Mouse (Mus musculus): ENCODE data around the gene A4gnt. TPM values are rescaled to one million over a fixed set of nuclear protein-coding genes. Genes with fewer than 3 reads are reported as not detected.
"Not testable (repeated sequence)": the region's sequence is repeated elsewhere in the genome, so short reads cannot be mapped to it uniquely, and the experiment has no call there.

The A4gnt gene
- polyA plus RNA-seq, 1 experiment from 2014 or later = not detected

GRCm38 (mm10) chr9:99591144-99591543 lies 21.2 kb upstream of the A4gnt start:
- ATAC-seq (ENCODE audit: low FRiP score, low TSS enrichment) (no peak), DNase-seq (no peak)
- H3K9me3 ChIP-seq (ENCODE audit: control insufficient read depth, low read length) = no peaks in the 10 kb centered on the region
- no peaks in the 10 kb centered on the region for H3K27me3 ChIP-seq (ENCODE audit: control insufficient read depth, insufficient read depth, low read length)
- H3K36me3 ChIP-seq (ENCODE audit: control insufficient read depth, insufficient read depth, low read length) = no peaks in the 10 kb centered on the region
- H3K4me3 ChIP-seq (replicated peaks; ENCODE audit: low read depth, low read length) = no peak overlapping the region
- no peak overlapping the region for H3K27ac ChIP-seq (replicated peaks; ENCODE audit: low read depth, low read length)
- no peak overlapping the region for H3K9ac ChIP-seq (replicated peaks; ENCODE audit: low read length)
- no peak overlapping the region for H3K4me2 ChIP-seq (ENCODE audit: low read length)
- WGBS = 76% methylated on average over 8 of the region's 8 CpGs
- no peaks in the 10 kb centered on the region for H3K4me1 ChIP-seq (ENCODE audit: control insufficient read depth, insufficient read depth, low read length)

GRCm38 (mm10) chr9:99599127-99599526 lies 13.2 kb upstream of the A4gnt start:
- DNase-seq; H3K4me1 ChIP-seq (ENCODE audit: control insufficient read depth, insufficient read depth, low read length): not testable (repeated sequence)
- WGBS = 91% methylated on average over 6 of the region's 6 CpGs

GRCm38 (mm10) chr9:99603566-99603965 lies 8.7 kb upstream of the A4gnt start:
- no peaks in the 10 kb centered on the region for H3K9me3 ChIP-seq (ENCODE audit: control insufficient read depth, low read length)
- H3K4me1 ChIP-seq (ENCODE audit: control insufficient read depth, insufficient read depth, low read length) = no peaks in the 10 kb centered on the region
- ATAC-seq (ENCODE audit: low FRiP score, low TSS enrichment) (no peak), DNase-seq (no peak)
- H3K27ac ChIP-seq (replicated peaks; ENCODE audit: low read depth, low read length) = no peak overlapping the region
- no peak overlapping the region for H3K4me3 ChIP-seq (replicated peaks; ENCODE audit: low read depth, low read length)
- no peak overlapping the region for H3K9ac ChIP-seq (replicated peaks; ENCODE audit: low read length)
- no peak overlapping the region for H3K4me2 ChIP-seq (ENCODE audit: low read length)
- WGBS = 77% methylated on average over 2 of the region's 2 CpGs
- H3K36me3 ChIP-seq (ENCODE audit: control insufficient read depth, insufficient read depth, low read length) = no peaks in the 10 kb centered on the region
- no peaks in the 10 kb centered on the region for H3K27me3 ChIP-seq (ENCODE audit: control insufficient read depth, insufficient read depth, low read length)

More at GRCm38 (mm10) chr9:99599127-99599526, 13.2 kb upstream of the A4gnt start:
- not testable (repeated sequence) for ATAC-seq (ENCODE audit: low FRiP score, low TSS enrichment); H3K36me3 ChIP-seq (ENCODE audit: control insufficient read depth, insufficient read depth, low read length); H3K4me2 ChIP-seq (ENCODE audit: low read length); H3K27ac ChIP-seq (replicated peaks; ENCODE audit: low read depth, low read length); H3K4me3 ChIP-seq (replicated peaks; ENCODE audit: low read depth, low read length); H3K9me3 ChIP-seq (ENCODE audit: control insufficient read depth, low read length); H3K9ac ChIP-seq (replicated peaks; ENCODE audit: low read length); H3K27me3 ChIP-seq (ENCODE audit: control insufficient read depth, insufficient read depth, low read length)

GRCm38 (mm10) chr9:99619688-99620087 lies 7.4 kb downstream of the A4gnt start:
- no peak overlapping the region for H3K9ac ChIP-seq (replicated peaks; ENCODE audit: low read length)
- H3K4me2 ChIP-seq (ENCODE audit: low read length) = no peak overlapping the region
- ATAC-seq (ENCODE audit: low FRiP score, low TSS enrichment) (no peak), DNase-seq (no peak)
- no peaks in the 10 kb centered on the region for H3K4me1 ChIP-seq (ENCODE audit: control insufficient read depth, insufficient read depth, low read length)
- 93% methylated on average over 8 of the region's 8 CpGs for WGBS
- no peaks in the 10 kb centered on the region for H3K27me3 ChIP-seq (ENCODE audit: control insufficient read depth, insufficient read depth, low read length)
- no peak overlapping the region for H3K27ac ChIP-seq (replicated peaks; ENCODE audit: low read depth, low read length)
- no peak overlapping the region for H3K4me3 ChIP-seq (replicated peaks; ENCODE audit: low read depth, low read length)
- H3K36me3 ChIP-seq (ENCODE audit: control insufficient read depth, insufficient read depth, low read length) = no peaks in the 10 kb centered on the region
- no peaks in the 10 kb centered on the region for H3K9me3 ChIP-seq (ENCODE audit: control insufficient read depth, low read length)

GRCm38 (mm10) chr9:99620196-99620595 lies 7.9 kb downstream of the A4gnt start:
- H3K4me1 ChIP-seq (ENCODE audit: control insufficient read depth, insufficient read depth, low read length) = no peaks in the 10 kb centered on the region
- DNase-seq (no peak), ATAC-seq (ENCODE audit: low FRiP score, low TSS enrichment) (no peak)
- H3K36me3 ChIP-seq (ENCODE audit: control insufficient read depth, insufficient read depth, low read length) = no peaks in the 10 kb centered on the region
- H3K27ac ChIP-seq (replicated peaks; ENCODE audit: low read depth, low read length) = no peak overlapping the region
- H3K9ac ChIP-seq (replicated peaks; ENCODE audit: low read length) = no peak overlapping the region
- H3K27me3 ChIP-seq (ENCODE audit: control insufficient read depth, insufficient read depth, low read length) = no peaks in the 10 kb centered on the region
- WGBS = 95% methylated on average over 11 of the region's 11 CpGs
- H3K4me2 ChIP-seq (ENCODE audit: low read length) = no peak overlapping the region
- H3K4me3 ChIP-seq (replicated peaks; ENCODE audit: low read depth, low read length) = no peak overlapping the region
- H3K9me3 ChIP-seq (ENCODE audit: control insufficient read depth, low read length) = no peaks in the 10 kb centered on the region

DNA sequence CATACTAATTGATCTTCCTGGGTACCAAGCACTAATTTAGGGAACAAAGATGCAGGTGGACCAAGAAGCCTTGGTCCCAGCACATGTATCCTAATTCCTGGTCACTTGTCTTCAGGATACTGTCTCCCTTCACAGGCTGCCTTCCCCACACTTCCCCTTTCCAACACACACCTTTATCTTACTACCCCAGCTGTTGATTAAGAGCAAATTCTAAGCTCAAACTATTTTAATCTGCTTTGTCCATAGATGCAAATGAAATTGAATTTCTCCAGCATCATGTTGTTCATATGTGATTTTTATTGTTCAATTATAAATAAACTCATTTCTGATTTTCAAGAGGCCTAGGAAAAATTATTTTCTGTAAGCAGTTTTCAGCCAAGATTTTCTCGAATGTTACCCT lies 9.7 kb downstream of the A4gnt start:
- Histone ChIP-seq H3K4me1 (ENCODE audit: control insufficient read depth, insufficient read depth, low read length) (no peaks in the 10 kb centered on the region), H3K36me3 (ENCODE audit: control insufficient read depth, insufficient read depth, low read length) (no peaks in the 10 kb centered on the region), H3K9me3 (ENCODE audit: control insufficient read depth, low read length) (no peaks in the 10 kb centered on the region), H3K27me3 (ENCODE audit: control insufficient read depth, insufficient read depth, low read length) (no peaks in the 10 kb centered on the region), H3K27ac (replicated peaks; ENCODE audit: low read depth, low read length) (no peak overlapping the region), H3K9ac (replicated peaks; ENCODE audit: low read length) (no peak overlapping the region), H3K4me3 (replicated peaks; ENCODE audit: low read depth, low read length) (no peak overlapping the region), H3K4me2 (ENCODE audit: low read length) (no peak overlapping the region)
- DNase-seq (no peak), ATAC-seq (ENCODE audit: low FRiP score, low TSS enrichment) (no peak)
- 95% methylated on average over 1 of the region's 1 CpGs for WGBS

- no peak for ATAC-seq (ENCODE audit: low FRiP score, low TSS enrichment)
- no peak for DNase-seq
- no peak overlapping the region for H3K4me2 ChIP-seq (ENCODE audit: low read length)
Measured at GRCm38 (mm10) chr9:99622966-99623365, 10.7 kb downstream of the A4gnt start.

GRCm38 (mm10) chr9:99624117-99624516 lies 11.8 kb downstream of the A4gnt start:
- H3K27ac ChIP-seq (replicated peaks; ENCODE audit: low read depth, low read length) = no peak overlapping the region
- H3K9ac ChIP-seq (replicated peaks; ENCODE audit: low read length) = no peak overlapping the region
- peaks cover 7% of the 10 kb centered on the region; the same call in 1 of the 2 replicates for H3K4me1 ChIP-seq (ENCODE audit: control insufficient read depth, insufficient read depth, low read length)
- no peaks in the 10 kb centered on the region for H3K27me3 ChIP-seq (ENCODE audit: control insufficient read depth, insufficient read depth, low read length)
- H3K9me3 ChIP-seq (ENCODE audit: control insufficient read depth, low read length) = no peaks in the 10 kb centered on the region
- H3K4me2 ChIP-seq (ENCODE audit: low read length) = no peak overlapping the region
- no peak for DNase-seq
- no peak for ATAC-seq (ENCODE audit: low FRiP score, low TSS enrichment)
- H3K4me3 ChIP-seq (replicated peaks; ENCODE audit: low read depth, low read length) = no peak overlapping the region
- WGBS = 81% methylated on average over 6 of the region's 6 CpGs
- H3K36me3 ChIP-seq (ENCODE audit: control insufficient read depth, insufficient read depth, low read length) = no peaks in the 10 kb centered on the region

More at GRCm38 (mm10) chr9:99622966-99623365, 10.7 kb downstream of the A4gnt start:
- Histone ChIP-seq H3K4me3 (replicated peaks; ENCODE audit: low read depth, low read length) (no peak overlapping the region), H3K36me3 (ENCODE audit: control insufficient read depth, insufficient read depth, low read length) (no peaks in the 10 kb centered on the region), H3K27ac (replicated peaks; ENCODE audit: low read depth, low read length) (no peak overlapping the region), H3K9me3 (ENCODE audit: control insufficient read depth, low read length) (no peaks in the 10 kb centered on the region), H3K9ac (replicated peaks; ENCODE audit: low read length) (no peak overlapping the region), H3K4me1 (ENCODE audit: control insufficient read depth, insufficient read depth, low read length) (no peaks in the 10 kb centered on the region), H3K27me3 (ENCODE audit: control insufficient read depth, insufficient read depth, low read length) (no peaks in the 10 kb centered on the region)
- 62% methylated on average over 2 of the region's 2 CpGs for WGBS

DNA sequence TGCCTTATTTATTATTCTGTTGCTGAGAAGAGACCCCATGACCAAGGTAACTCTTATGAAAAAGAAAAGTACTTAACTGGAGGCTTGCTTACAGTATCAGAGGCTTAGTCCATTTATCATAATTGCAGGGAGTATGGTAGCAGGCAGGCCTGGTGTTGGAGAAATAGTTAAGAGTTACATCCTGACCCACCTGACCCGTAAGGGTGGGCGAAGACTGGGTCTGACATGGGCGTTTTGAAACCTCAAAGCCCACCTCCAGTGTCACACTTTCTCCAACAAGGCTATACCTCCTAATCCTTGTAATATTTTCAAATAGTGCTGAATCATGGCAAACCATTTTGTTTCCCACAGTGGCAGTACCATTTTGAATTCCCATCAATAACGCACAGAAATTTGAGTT lies 16.3 kb downstream of the A4gnt start:
- Histone ChIP-seq H3K36me3 (ENCODE audit: control insufficient read depth, insufficient read depth, low read length) (no peaks in the 10 kb centered on the region), H3K4me1 (ENCODE audit: control insufficient read depth, insufficient read depth, low read length) (peaks cover 22% of the 10 kb centered on the region), H3K4me3 (replicated peaks; ENCODE audit: low read depth, low read length) (peak overlapping the region; percentile 59; the same call in 1 of the 2 replicates), H3K9me3 (ENCODE audit: control insufficient read depth, low read length) (no peaks in the 10 kb centered on the region), H3K27me3 (ENCODE audit: control insufficient read depth, insufficient read depth, low read length) (no peaks in the 10 kb centered on the region), H3K27ac (replicated peaks; ENCODE audit: low read depth, low read length) (no peak overlapping the region), H3K9ac (replicated peaks; ENCODE audit: low read length) (peak overlapping the region; percentile 70; the same call in 1 of the 2 replicates), H3K4me2 (ENCODE audit: low read length) (peak overlapping the region; percentile 88)
- ATAC-seq (ENCODE audit: low FRiP score, low TSS enrichment) = no peak
- WGBS = 58% methylated on average over 4 of the region's 4 CpGs
- no peak for DNase-seq
